Mouse (Mus musculus) spleen, adult 2 months (tissue): Measurements from ENCODE around the gene Akt1s1. TPM values are rescaled to one million over a fixed set of nuclear protein-coding genes. Genes with fewer than 3 reads are reported as not detected.

ENCODE experiments used
- DNase-seq, 2 experiments: peaks; one replicate each; pipeline versions ENCODE4 v3.0.0 to v3.0.0-alpha.2; 2012 to 2021; ENCODE audit warnings: low spot score in 2 of 2, low read depth in 1 of 2
- H3K27ac ChIP-seq: fragments of 200-500 bp; 2 replicates; pipeline ENCODE4 v1.5.1; 2012; ENCODE audit warnings: low read length, inconsistent platforms; ENCODE audit not compliant: insufficient read depth
- H3K27me3 ChIP-seq: fragments of 200-500 bp; 2 replicates; pipeline ENCODE4 v1.6.1; 2012; ENCODE audit warnings: mild to moderate bottlenecking, moderate library complexity, low read length, inconsistent platforms; ENCODE audit not compliant: control insufficient read depth, insufficient read depth
- H3K36me3 ChIP-seq: fragments of 200-500 bp; 2 replicates; pipeline ENCODE4 v1.6.1; 2012; ENCODE audit warnings: mild to moderate bottlenecking, low read length, inconsistent platforms; ENCODE audit not compliant: control insufficient read depth, insufficient read depth
- H3K4me1 ChIP-seq: fragments of 200-500 bp; 2 replicates; pipeline ENCODE4 v1.6.1; 2011; ENCODE audit warnings: inconsistent platforms; ENCODE audit not compliant: control insufficient read depth, insufficient read depth, insufficient read length
- H3K4me3 ChIP-seq: fragments of 200-500 bp; 2 replicates; pipeline ENCODE4 v1.5.1; 2011; ENCODE audit warnings: mild to moderate bottlenecking, inconsistent platforms; ENCODE audit not compliant: insufficient read depth, insufficient read length; ENCODE audit errors: extremely low read depth
- CTCF ChIP-seq: fragments of 200-500 bp; IDR thresholded peaks from 2 replicates; pipeline ENCODE4 v1.5.1; 2011; ENCODE audit warnings: mild to moderate bottlenecking, inconsistent platforms; ENCODE audit not compliant: insufficient read depth, insufficient read length, insufficient replicate concordance; ENCODE audit errors: extremely low read depth
- POLR2A ChIP-seq: fragments of 200-500 bp; IDR thresholded peaks from 2 replicates; pipeline ENCODE4 v1.6.1; 2011; ENCODE audit warnings: low read depth, low read length, inconsistent platforms
- WGBS: fragments of 180-500 bp; shearing (Covaris S2); methylation state at CpG from one replicate; pipeline ENCODE4 v1.1.7; 2018; 5-methylcytosine and 5-hydroxymethylcytosine counted together
- polyA plus RNA-seq: library from polyadenylated mRNA; depleted of rRNA; stranded (reverse); fragments of >200 nt; gene quantifications from 2 replicates; pipeline ENCODE4 v1.2.3, GENCODE M21; 2012

Gene Akt1s1
- polyA plus RNA-seq, 1 experiment = 67.8 TPM

- no peak for DNase-seq
- no peaks in the 10 kb centered on the region for H3K27me3 ChIP-seq
- H3K36me3 ChIP-seq = peaks cover 23% of the 10 kb centered on the region
- no peak overlapping the region for H3K27ac ChIP-seq
- H3K4me3 ChIP-seq = no peak overlapping the region
- no peak for TF ChIP-seq CTCF
- TF ChIP-seq POLR2A = no peak
- peaks cover 9% of the 10 kb centered on the region; the same call in 1 of the 2 replicates for H3K4me1 ChIP-seq
- 93% methylated on average over 11 of the region's 11 CpGs for WGBS
Observed at GRCm38 (mm10) chr7:44859896-44860295, 11.1 kb downstream of the Akt1s1 start.

- Histone ChIP-seq H3K27ac (no peak overlapping the region), H3K36me3 (peaks cover 23% of the 10 kb centered on the region), H3K4me1 (peaks cover 4% of the 10 kb centered on the region; the same call in 1 of the 2 replicates), H3K27me3 (no peaks in the 10 kb centered on the region), H3K4me3 (no peak overlapping the region)
- peak; percentile 93 for TF ChIP-seq CTCF
- TF ChIP-seq POLR2A = no peak
- peak in 1 of 2 experiments; percentile 66 for DNase-seq
- 71% methylated on average over 22 of the region's 22 CpGs for WGBS
Observed at GRCm38 (mm10) chr7:44860576-44861428, 12.0 kb downstream of the Akt1s1 start.

GRCm38 (mm10) chr7:44861429-44861816, 12.6 kb downstream of the Akt1s1 start:
- Histone ChIP-seq H3K27me3 (no peaks in the 10 kb centered on the region), H3K4me1 (peaks cover 4% of the 10 kb centered on the region; the same call in 1 of the 2 replicates), H3K4me3 (no peak overlapping the region), H3K36me3 (peaks cover 23% of the 10 kb centered on the region), H3K27ac (no peak overlapping the region)
- no peak for DNase-seq
- no peak for TF ChIP-seq POLR2A
- no peak for TF ChIP-seq CTCF
- 92% methylated on average over 14 of the region's 14 CpGs for WGBS

- Histone ChIP-seq H3K4me1 (peaks cover 9% of the 10 kb centered on the region; the same call in 1 of the 2 replicates), H3K36me3 (peaks cover 23% of the 10 kb centered on the region)
- 96% methylated on average over 8 of the region's 8 CpGs for WGBS
Observed at GRCm38 (mm10) chr7:44862434-44862833, 13.6 kb downstream of the Akt1s1 start.

GRCm38 (mm10) chr7:44863210-44863609, 14.4 kb downstream of the Akt1s1 start:
- peaks cover 23% of the 10 kb centered on the region for H3K36me3 ChIP-seq
- no peak overlapping the region for H3K27ac ChIP-seq
- H3K4me3 ChIP-seq = no peak overlapping the region
- no peak for TF ChIP-seq POLR2A
- TF ChIP-seq CTCF = no peak
- H3K4me1 ChIP-seq = peaks cover 9% of the 10 kb centered on the region; the same call in 1 of the 2 replicates
- no peaks in the 10 kb centered on the region for H3K27me3 ChIP-seq
- DNase-seq = no peak
- 92% methylated on average over 14 of the region's 14 CpGs for WGBS

More at GRCm38 (mm10) chr7:44862434-44862833, 13.6 kb downstream of the Akt1s1 start:
- no peak for DNase-seq
- no peak for TF ChIP-seq POLR2A
- no peak for TF ChIP-seq CTCF
- Histone ChIP-seq H3K4me3 (no peak overlapping the region), H3K27ac (no peak overlapping the region), H3K27me3 (no peaks in the 10 kb centered on the region)

- Histone ChIP-seq H3K36me3 (peaks cover 23% of the 10 kb centered on the region), H3K4me1 (peaks cover 13% of the 10 kb centered on the region; the same call in 1 of the 2 replicates), H3K4me3 (no peak overlapping the region), H3K27ac (no peak overlapping the region), H3K27me3 (no peaks in the 10 kb centered on the region; the same call in 1 of the 2 replicates)
- 92% methylated on average over 11 of the region's 11 CpGs for WGBS
- DNase-seq = no peak
- TF ChIP-seq POLR2A (no peak), CTCF (no peak)
Observed at GRCm38 (mm10) chr7:44863982-44864494, 15.2 kb downstream of the Akt1s1 start.
